Mouse (Mus musculus) hindbrain, embryonic 13.5 days (tissue): Measurements from ENCODE around the gene Slc4a8. TPM values are rescaled to one million over a fixed set of nuclear protein-coding genes. Genes with fewer than 3 reads are reported as not detected.

Experiments
- ATAC-seq: fragments of 200-750 bp; cut with Nextera tagmentation; 2 replicates; pipeline ENCODE4 v1.8.0; 2017; ENCODE audit warnings: moderate TSS enrichment; ENCODE audit not compliant: low FRiP score
- H3K27ac ChIP-seq: fragments of 300-500 bp; sonication (generic); 2 replicates; pipeline ENCODE4 v1.5.1; 2015; ENCODE audit warnings: inconsistent platforms, mild to moderate bottlenecking, moderate library complexity
- H3K27me3 ChIP-seq: fragments of 300-500 bp; sonication (generic); 2 replicates; pipeline ENCODE4 v1.6.1; 2015; ENCODE audit warnings: mild to moderate bottlenecking, inconsistent platforms
- H3K36me3 ChIP-seq: fragments of 300-500 bp; sonication (generic); 2 replicates; pipeline ENCODE4 v1.6.1; 2015; ENCODE audit warnings: mild to moderate bottlenecking, inconsistent platforms
- H3K4me1 ChIP-seq: fragments of 300-500 bp; sonication (generic); replicated peaks from 2 replicates; pipeline ENCODE4 v1.6.1; 2015; ENCODE audit warnings: inconsistent platforms
- H3K4me2 ChIP-seq: fragments of 300-500 bp; sonication (generic); 2 replicates; pipeline ENCODE4 v1.6.1; 2015; ENCODE audit warnings: inconsistent platforms, mild to moderate bottlenecking, moderate library complexity
- H3K4me3 ChIP-seq: fragments of 300-500 bp; sonication (generic); 2 replicates; pipeline ENCODE4 v1.5.1; 2015; ENCODE audit warnings: mild to moderate bottlenecking, inconsistent platforms
- H3K9ac ChIP-seq: fragments of 300-500 bp; sonication (generic); 2 replicates; pipeline ENCODE4 v1.6.1; 2015; ENCODE audit warnings: mild to moderate bottlenecking, inconsistent platforms
- H3K9me3 ChIP-seq: fragments of 300-500 bp; sonication (generic); 2 replicates; pipeline ENCODE4 v1.6.1; 2016; ENCODE audit warnings: inconsistent platforms
- WGBS: fragments of 180-500 bp; shearing (Covaris S2); methylation state at CpG from one replicate; pipeline ENCODE4 v1.1.7; 2015; 5-methylcytosine and 5-hydroxymethylcytosine counted together
- polyA plus RNA-seq: library from polyadenylated mRNA; unstranded; fragments of >200 nt; fragmentation: Nextera tagmentation; extraction: Ambion mirVana; gene quantifications from 2 replicates; pipeline ENCODE4 v1.2.1, GENCODE M21; 2015

Gene Slc4a8
- polyA plus RNA-seq: 25.7 and 26.2 TPM in 2 replicates

GRCm38 (mm10) chr15:100761419-100762185 lies at the start of gene Slc4a8:
Slc4a8 (plus strand) TSS chr15:100761747.
- H3K9ac ChIP-seq: peak within 1 kb of the TSS; percentile 92
- ATAC-seq: peak; percentile 95
- H3K27me3 ChIP-seq: no peaks in the 10 kb centered on the region
- peak within 1 kb of the TSS; percentile 87 for H3K4me3 ChIP-seq
- peak within 1 kb of the TSS; percentile 95 for H3K27ac ChIP-seq
- peak within 1 kb of the TSS; percentile 69 for H3K4me2 ChIP-seq
- peaks cover 38% of the 10 kb centered on the region for H3K4me1 ChIP-seq
- H3K36me3 ChIP-seq: peaks cover 15% of the 10 kb centered on the region
- WGBS: under 1% methylated on average over 64 of the region's 64 CpGs
- H3K9me3 ChIP-seq: no peaks in the 10 kb centered on the region

GRCm38 (mm10) chr15:100714470-100714869 lies 47.1 kb upstream of the Slc4a8 start:
- H3K9me3 ChIP-seq: no peaks in the 10 kb centered on the region
- ATAC-seq: no peak
- 92% methylated on average over 8 of the region's 8 CpGs for WGBS
- no peak overlapping the region for H3K4me3 ChIP-seq
- H3K36me3 ChIP-seq: no peaks in the 10 kb centered on the region
- H3K9ac ChIP-seq: no peak overlapping the region
- H3K27ac ChIP-seq: no peak overlapping the region
- no peaks in the 10 kb centered on the region for H3K27me3 ChIP-seq
- H3K4me2 ChIP-seq: no peak overlapping the region
- no peaks in the 10 kb centered on the region; the same call in 1 of the 2 replicates for H3K4me1 ChIP-seq

- 78% methylated on average over 9 of the region's 9 CpGs for WGBS
Observed at GRCm38 (mm10) chr15:100715399-100715993, 46.1 kb upstream of the Slc4a8 start.

GRCm38 (mm10) chr15:100717933-100718332 lies 43.6 kb upstream of the Slc4a8 start:
- ATAC-seq: no peak
- H3K4me2 ChIP-seq: no peak overlapping the region
- H3K4me3 ChIP-seq: no peak overlapping the region
- 89% methylated on average over 6 of the region's 6 CpGs for WGBS
- no peak overlapping the region for H3K9ac ChIP-seq
- no peaks in the 10 kb centered on the region for H3K9me3 ChIP-seq
- H3K36me3 ChIP-seq: no peaks in the 10 kb centered on the region
- H3K4me1 ChIP-seq: no peaks in the 10 kb centered on the region; the same call in 1 of the 2 replicates
- no peak overlapping the region for H3K27ac ChIP-seq
- H3K27me3 ChIP-seq: no peaks in the 10 kb centered on the region

More at GRCm38 (mm10) chr15:100715399-100715993, 46.1 kb upstream of the Slc4a8 start:
- Histone ChIP-seq H3K9ac (no peak overlapping the region), H3K36me3 (no peaks in the 10 kb centered on the region), H3K9me3 (no peaks in the 10 kb centered on the region), H3K27me3 (no peaks in the 10 kb centered on the region), H3K4me2 (no peak overlapping the region), H3K4me1 (no peaks in the 10 kb centered on the region; the same call in 1 of the 2 replicates), H3K4me3 (no peak overlapping the region), H3K27ac (no peak overlapping the region)
- no peak for ATAC-seq

- H3K4me3 ChIP-seq: no peak overlapping the region
- no peaks in the 10 kb centered on the region for H3K9me3 ChIP-seq
- no peak overlapping the region for H3K9ac ChIP-seq
- 82% methylated on average over 11 of the region's 11 CpGs for whole genome bisulfite sequencing
- no peaks in the 10 kb centered on the region for H3K27me3 ChIP-seq
- no peak overlapping the region for H3K4me2 ChIP-seq
- ATAC-seq: no peak
- H3K27ac ChIP-seq: no peak overlapping the region
- H3K36me3 ChIP-seq: no peaks in the 10 kb centered on the region
- no peaks in the 10 kb centered on the region; the same call in 1 of the 2 replicates for H3K4me1 ChIP-seq
Observed at GRCm38 (mm10) chr15:100718572-100718971, 43.0 kb upstream of the Slc4a8 start.

- no peak for ATAC-seq
- no peak overlapping the region for H3K9ac ChIP-seq
- no peaks in the 10 kb centered on the region for H3K36me3 ChIP-seq
- H3K4me1 ChIP-seq: no peaks in the 10 kb centered on the region; the same call in 1 of the 2 replicates
- no peak overlapping the region for H3K4me2 ChIP-seq
- H3K27me3 ChIP-seq: 0 out of 2 replicates have a peak, but pooled peaks cover 3% of the 10 kb centered on the region
- no peaks in the 10 kb centered on the region for H3K9me3 ChIP-seq
- no peak overlapping the region for H3K27ac ChIP-seq
- H3K4me3 ChIP-seq: no peak overlapping the region
- 91% methylated on average over 5 of the region's 5 CpGs for WGBS
Observed at GRCm38 (mm10) chr15:100719217-100719616, 42.3 kb upstream of the Slc4a8 start.

- 88% methylated on average over 10 of the region's 10 CpGs for WGBS
Observed at GRCm38 (mm10) chr15:100720066-100720465, 41.5 kb upstream of the Slc4a8 start.

GRCm38 (mm10) chr15:100721445-100721844 lies 40.1 kb upstream of the Slc4a8 start:
- Histone ChIP-seq H3K27ac (no peak overlapping the region), H3K27me3 (peaks cover 4% of the 10 kb centered on the region), H3K4me1 (no peaks in the 10 kb centered on the region), H3K4me3 (no peak overlapping the region), H3K36me3 (no peaks in the 10 kb centered on the region), H3K4me2 (no peak overlapping the region), H3K9ac (no peak overlapping the region), H3K9me3 (no peaks in the 10 kb centered on the region)
- no peak for ATAC-seq
- WGBS: 93% methylated on average over 5 of the region's 5 CpGs

More at GRCm38 (mm10) chr15:100720066-100720465, 41.5 kb upstream of the Slc4a8 start:
- Histone ChIP-seq H3K27ac (no peak overlapping the region), H3K9me3 (no peaks in the 10 kb centered on the region), H3K4me3 (no peak overlapping the region), H3K27me3 (0 out of 2 replicates have a peak, but pooled peaks cover 3% of the 10 kb centered on the region), H3K36me3 (no peaks in the 10 kb centered on the region), H3K4me1 (no peaks in the 10 kb centered on the region; the same call in 1 of the 2 replicates), H3K9ac (no peak overlapping the region), H3K4me2 (no peak overlapping the region)
- ATAC-seq: no peak

GRCm38 (mm10) chr15:100722026-100722425 lies 39.5 kb upstream of the Slc4a8 start:
- no peak for ATAC-seq
- H3K9ac ChIP-seq: no peak overlapping the region
- H3K4me3 ChIP-seq: no peak overlapping the region
- no peaks in the 10 kb centered on the region for H3K4me1 ChIP-seq
- 57% methylated on average over 4 of the region's 4 CpGs for WGBS
- H3K9me3 ChIP-seq: no peaks in the 10 kb centered on the region
- no peak overlapping the region for H3K4me2 ChIP-seq
- peaks cover 10% of the 10 kb centered on the region for H3K27me3 ChIP-seq
- H3K27ac ChIP-seq: no peak overlapping the region
- no peaks in the 10 kb centered on the region for H3K36me3 ChIP-seq

GRCm38 (mm10) chr15:100722564-100722963 lies 39.0 kb upstream of the Slc4a8 start:
- WGBS: 79% methylated on average over 6 of the region's 6 CpGs

GRCm38 (mm10) chr15:100723505-100723904 lies 38.0 kb upstream of the Slc4a8 start:
- no peak overlapping the region for H3K4me3 ChIP-seq
- H3K4me2 ChIP-seq: no peak overlapping the region
- H3K27ac ChIP-seq: no peak overlapping the region
- ATAC-seq: no peak
- H3K36me3 ChIP-seq: no peaks in the 10 kb centered on the region
- peaks cover 25% of the 10 kb centered on the region for H3K27me3 ChIP-seq
- H3K4me1 ChIP-seq: peaks cover 3% of the 10 kb centered on the region
- 79% methylated on average over 14 of the region's 14 CpGs for WGBS
- H3K9me3 ChIP-seq: no peaks in the 10 kb centered on the region
- H3K9ac ChIP-seq: no peak overlapping the region

More at GRCm38 (mm10) chr15:100722564-100722963, 39.0 kb upstream of the Slc4a8 start:
- Histone ChIP-seq H3K4me3 (no peak overlapping the region), H3K4me2 (no peak overlapping the region), H3K27me3 (peaks cover 15% of the 10 kb centered on the region), H3K36me3 (no peaks in the 10 kb centered on the region), H3K9me3 (no peaks in the 10 kb centered on the region), H3K9ac (no peak overlapping the region), H3K4me1 (no peaks in the 10 kb centered on the region), H3K27ac (no peak overlapping the region)
- no peak for ATAC-seq

GRCm38 (mm10) chr15:100726721-100727120 lies 34.8 kb upstream of the Slc4a8 start:
- Histone ChIP-seq H3K36me3 (no peaks in the 10 kb centered on the region), H3K4me3 (no peak overlapping the region), H3K4me1 (peaks cover 13% of the 10 kb centered on the region), H3K4me2 (no peak overlapping the region), H3K9me3 (no peaks in the 10 kb centered on the region), H3K27me3 (peaks cover 55% of the 10 kb centered on the region), H3K9ac (no peak overlapping the region), H3K27ac (no peak overlapping the region)
- ATAC-seq: no peak
- WGBS: 81% methylated on average over 11 of the region's 11 CpGs
